Mouse (Mus musculus): ENCODE data around the gene Lpin3.

The Lpin3 gene

GRCm38 (mm10) chr2:160933890-160934289, 53.4 kb downstream of the Lpin3 start:
- DNase-seq (ENCODE audit: low read depth) = no peak

DNA sequence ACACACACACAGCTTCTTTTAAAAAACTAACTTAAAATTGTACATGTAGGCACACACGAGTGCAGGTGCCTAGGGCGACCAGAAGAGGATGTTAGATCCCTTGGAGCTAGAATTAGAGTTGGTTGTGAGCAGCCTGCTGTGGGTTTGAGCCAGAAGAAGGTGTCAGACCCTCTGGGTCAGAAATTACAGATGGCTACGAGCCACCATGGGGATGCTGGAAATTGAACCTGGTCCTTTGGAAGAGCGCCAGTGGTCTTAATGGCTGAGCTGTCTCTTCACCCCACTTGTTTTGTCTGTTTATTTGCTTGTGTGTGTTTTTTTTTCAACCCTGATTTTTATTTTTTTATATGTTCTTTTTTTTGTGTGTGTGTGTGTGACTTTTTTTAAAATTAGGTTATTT, 54.0 kb downstream of the Lpin3 start:
- no peak for DNase-seq (ENCODE audit: low read depth)

GRCm38 (mm10) chr2:160940930-160941709, 60.6 kb downstream of the Lpin3 start:
- DNase-seq (ENCODE audit: low read depth) = no peak

- no peak for DNase-seq (ENCODE audit: low read depth)
Measured at GRCm38 (mm10) chr2:160942443-160942842, 62.0 kb downstream of the Lpin3 start.

DNA sequence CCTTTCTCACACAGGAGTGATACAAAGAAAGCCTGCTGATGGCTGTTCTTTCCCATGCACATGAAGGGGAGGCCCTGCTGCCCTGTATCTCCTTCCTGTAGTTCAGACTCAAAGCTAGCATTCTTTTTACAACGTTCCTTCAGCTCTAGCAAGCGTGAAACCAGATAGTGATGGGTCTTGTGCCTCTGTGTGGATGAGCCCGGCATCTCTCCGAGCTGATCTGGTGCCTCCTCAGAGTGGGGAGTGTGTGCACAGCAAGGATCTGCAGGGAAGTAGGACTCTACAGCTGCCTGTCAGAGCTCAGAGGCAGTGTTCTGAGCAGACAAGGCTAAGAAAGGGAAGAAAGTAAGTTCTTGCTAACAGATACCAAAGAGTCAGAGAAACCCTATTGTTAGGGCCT, 71.1 kb downstream of the Lpin3 start:
- DNase-seq (ENCODE audit: low read depth) = no peak

- DNase-seq (ENCODE audit: low read depth) = no peak
Measured at GRCm38 (mm10) chr2:160953131-160953873, 72.8 kb downstream of the Lpin3 start.

DNA sequence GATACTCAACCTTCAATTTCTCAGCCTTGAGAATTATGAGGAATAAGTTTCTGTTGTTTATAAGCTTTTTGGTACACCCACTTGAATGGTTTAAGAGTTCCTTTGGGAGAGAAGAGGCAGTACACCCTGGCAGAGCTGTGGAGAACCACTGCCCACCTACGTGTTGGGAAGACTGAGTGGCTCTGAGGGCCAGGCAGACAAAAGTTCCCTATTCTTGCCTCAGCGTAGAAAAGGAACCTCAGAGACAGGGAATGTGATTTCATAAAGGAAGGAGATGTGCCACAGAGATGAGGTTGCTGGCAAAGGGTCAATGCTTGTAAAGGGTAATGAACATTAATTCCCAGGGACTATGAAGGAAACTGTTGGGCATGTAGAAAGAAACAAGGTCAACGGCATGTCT, 74.1 kb downstream of the Lpin3 start:
- no peak for DNase-seq (ENCODE audit: low read depth)

- peak; percentile 9 for DNase-seq (ENCODE audit: low read depth)
Measured at GRCm38 (mm10) chr2:160955331-160955730, 74.9 kb downstream of the Lpin3 start.
